Comparison of ENCODE assay signal across 11 mouse cellular contexts in the genomic region with DNA sequence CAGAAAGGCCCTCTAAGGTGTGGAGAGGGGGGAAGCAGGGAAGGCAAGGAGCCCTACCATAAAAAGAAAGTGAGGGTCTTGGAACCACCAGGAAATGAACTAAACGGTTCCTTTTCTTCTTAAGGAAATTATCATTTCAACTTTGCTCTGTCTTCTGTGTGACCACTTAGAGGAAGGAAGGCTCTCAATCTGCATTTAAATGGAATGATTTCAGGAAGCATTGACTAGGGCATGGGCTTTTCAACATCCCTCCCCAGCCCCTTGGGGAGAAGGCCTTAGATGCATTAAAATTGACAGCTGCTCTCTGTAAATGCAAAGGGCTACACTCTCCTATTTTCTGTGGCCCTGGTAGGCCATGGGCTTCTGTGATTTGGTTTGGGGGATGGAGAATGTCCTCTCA.
"Had no signal": no experiment of that assay in that cellular context is flagged by ENCODE, and none has a peak within 500 bp of the region (broad histone marks: within the 10 kb centered on the region; RNA-seq: fewer than 3 reads in every experiment).

No protein-coding gene starts in this region.

- DNase-seq: layer of hippocampus, postnatal 36 days; liver, embryonic 13.5 days; lung, adult 2 months; lung, postnatal 14 days; lung, postnatal 4 days; thymus, adult 2 months; thymus, postnatal 25 days had no signal

- H3K36me3 ChIP-seq: liver, embryonic 13.5 days; neural tube, embryonic 13.5 days had no signal

- H3K27ac ChIP-seq: kidney, postnatal 0 days; left cerebral cortex, adult 2 months; liver, embryonic 13.5 days; neural tube, embryonic 13.5 days had no signal

- H3K4me2 ChIP-seq: liver, embryonic 13.5 days; neural tube, embryonic 13.5 days had no signal

- H3K27me3 ChIP-seq: liver, embryonic 13.5 days; neural tube, embryonic 13.5 days had no signal

- H3K9me3 ChIP-seq: liver, embryonic 13.5 days; neural tube, embryonic 13.5 days had no signal

- ATAC-seq: intestine, postnatal 0 days had no signal

- H3K4me3 ChIP-seq: left cerebral cortex, adult 2 months; liver, embryonic 13.5 days; neural tube, embryonic 13.5 days had no signal

- H3K4me1 ChIP-seq: liver, embryonic 13.5 days; neural tube, embryonic 13.5 days had no signal

- H3K9ac ChIP-seq: liver, embryonic 13.5 days; neural tube, embryonic 13.5 days had no signal
